Mouse (Mus musculus) kidney, embryonic 16.5 days (tissue): ENCODE measurements around the gene Chst15. TPM values are rescaled to one million over a fixed set of nuclear protein-coding genes. Genes with fewer than 3 reads are reported as not detected.

ENCODE experiments used
- ATAC-seq: fragments of 200-750 bp; cut with Nextera tagmentation; 2 replicates; pipeline ENCODE4 v1.8.0; 2017; ENCODE audit warnings: moderate TSS enrichment; ENCODE audit not compliant: low FRiP score, low TSS enrichment
- H3K27ac ChIP-seq: fragments of 300-500 bp; sonication (generic); 2 replicates; pipeline ENCODE4 v1.5.1; 2014; ENCODE audit warnings: low read length
- H3K27me3 ChIP-seq: fragments of 300-500 bp; sonication (generic); 2 replicates; pipeline ENCODE4 v1.6.1; 2014; ENCODE audit warnings: low read length, control low read depth, mixed read lengths; ENCODE audit not compliant: insufficient read depth
- H3K36me3 ChIP-seq: fragments of 300-500 bp; sonication (generic); 2 replicates; pipeline ENCODE4 v1.6.1; 2014; ENCODE audit warnings: low read length, control low read depth, mixed read lengths; ENCODE audit not compliant: insufficient read depth
- H3K4me1 ChIP-seq: fragments of 300-500 bp; sonication (generic); 2 replicates; pipeline ENCODE4 v1.6.1; 2014; ENCODE audit warnings: low read length, control low read depth, mixed read lengths; ENCODE audit not compliant: insufficient read depth
- H3K4me2 ChIP-seq: fragments of 300-500 bp; sonication (generic); replicated peaks from 2 replicates; pipeline ENCODE4 v1.6.1; 2014; ENCODE audit warnings: low read depth, low read length
- H3K4me3 ChIP-seq: fragments of 300-500 bp; sonication (generic); 2 replicates; pipeline ENCODE4 v1.5.1; 2014; ENCODE audit warnings: mild to moderate bottlenecking, low read length
- H3K9ac ChIP-seq: fragments of 300-500 bp; sonication (generic); replicated peaks from 2 replicates; pipeline ENCODE4 v1.6.1; 2014; ENCODE audit warnings: low read length
- H3K9me3 ChIP-seq: fragments of 300-500 bp; sonication (generic); 2 replicates; pipeline ENCODE4 v1.6.1; 2016; ENCODE audit warnings: low read length, control low read depth
- WGBS: fragments of 180-500 bp; shearing (Covaris S2); extraction: QIAGEN DNeasy Blood & Tissue Kit; methylation state at CpG from one replicate; pipeline ENCODE4 v1.1.7; 2014; 5-methylcytosine and 5-hydroxymethylcytosine counted together
- polyA plus RNA-seq: library from polyadenylated mRNA; unstranded; fragments of >200 nt; fragmentation: Nextera tagmentation; extraction: Ambion mirVana; gene quantifications from 2 replicates; pipeline ENCODE4 v1.2.1, GENCODE M21; 2015

Gene Chst15
- polyA plus RNA-seq, 1 experiment from 2014 or later, result 19.7 TPM

DNA sequence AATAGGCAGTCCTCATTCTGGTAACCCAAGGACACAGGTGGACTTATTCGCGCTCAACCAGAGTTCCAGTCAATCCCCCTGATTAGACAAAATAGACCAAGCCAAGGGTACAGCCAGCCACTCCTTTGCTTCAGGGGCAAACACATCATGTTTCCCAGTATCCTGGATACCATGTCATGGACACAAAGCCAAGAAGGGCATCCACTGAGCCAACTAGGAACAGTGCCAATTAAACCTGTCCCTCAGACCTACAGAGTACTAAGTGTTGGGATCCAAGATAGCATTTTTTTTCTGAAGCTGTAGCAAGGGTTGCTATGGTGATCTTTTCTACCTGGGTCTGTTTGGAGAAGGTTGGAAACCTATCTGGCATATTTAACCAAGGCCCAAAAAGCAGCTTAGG is 123.4 kb downstream of the Chst15 start:
- no peak overlapping the region for H3K9ac ChIP-seq
- H3K36me3 ChIP-seq, result no peaks in the 10 kb centered on the region
- no peak for ATAC-seq
- no peaks in the 10 kb centered on the region for H3K9me3 ChIP-seq
- H3K4me3 ChIP-seq, result no peak overlapping the region
- 98% methylated on average over 2 of the region's 2 CpGs for WGBS
- H3K4me2 ChIP-seq, result no peak overlapping the region
- H3K27ac ChIP-seq, result no peak overlapping the region
- no peaks in the 10 kb centered on the region for H3K4me1 ChIP-seq
- no peaks in the 10 kb centered on the region for H3K27me3 ChIP-seq

DNA sequence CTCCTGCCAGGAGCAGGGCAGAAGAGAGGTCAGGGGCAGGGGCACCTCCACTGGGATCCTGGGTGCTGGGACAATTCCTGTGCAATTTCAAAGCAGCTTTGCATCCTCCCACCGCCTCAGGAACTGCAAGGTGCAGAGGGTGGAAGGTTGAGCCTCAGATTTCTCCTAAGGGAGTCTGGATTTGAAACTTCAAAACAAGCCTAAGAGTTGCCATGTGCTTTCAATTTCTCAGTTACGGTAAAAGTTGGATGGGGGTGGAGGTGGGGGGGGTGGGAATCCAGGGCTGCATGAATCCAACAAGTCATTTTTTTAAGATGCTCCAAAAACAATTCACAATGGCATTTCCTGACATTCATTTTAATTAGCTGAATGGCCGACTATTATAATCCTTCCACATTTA is 129.6 kb downstream of the Chst15 start:
- Histone ChIP-seq H3K9me3 (no peaks in the 10 kb centered on the region), H3K27me3 (no peaks in the 10 kb centered on the region), H3K9ac (no peak overlapping the region), H3K4me1 (no peaks in the 10 kb centered on the region), H3K4me3 (no peak overlapping the region), H3K27ac (no peak overlapping the region), H3K36me3 (no peaks in the 10 kb centered on the region), H3K4me2 (no peak overlapping the region)
- 69% methylated on average over 3 of the region's 3 CpGs for WGBS
- ATAC-seq, result no peak

Other genes with a start within 250 kb of the Chst15 start
- gene Cpxm2, start 162.5 kb downstream of the Chst15 start, polyA plus RNA-seq, result 2.9 and 3.9 TPM in 2 replicates